Mouse (Mus musculus): ENCODE results near the gene Pram1.

Gene Pram1

GRCm38 (mm10) chr17:33669681-33670080 lies 31.8 kb downstream of the Pram1 start:
- no peak for DNase-seq

GRCm38 (mm10) chr17:33673837-33674236 lies 36.0 kb downstream of the Pram1 start:
- no peak for DNase-seq

- no peak for DNase-seq
Measured at GRCm38 (mm10) chr17:33675452-33675851, 37.6 kb downstream of the Pram1 start.

- DNase-seq = no peak
Measured at GRCm38 (mm10) chr17:33676086-33676485, 38.2 kb downstream of the Pram1 start.

- no peak for DNase-seq
Measured at GRCm38 (mm10) chr17:33678771-33679170, 40.9 kb downstream of the Pram1 start.

GRCm38 (mm10) chr17:33681767-33682166 lies 43.9 kb downstream of the Pram1 start:
- no peak for DNase-seq

- DNase-seq = peak; percentile 40
Measured at GRCm38 (mm10) chr17:33684671-33685231, 46.9 kb downstream of the Pram1 start.

- DNase-seq = peak; percentile 94
Measured at GRCm38 (mm10) chr17:33685249-33685653, 47.4 kb downstream of the Pram1 start.

- no peak for DNase-seq
Measured at GRCm38 (mm10) chr17:33686760-33687159, 48.9 kb downstream of the Pram1 start, which contains the start of gene Hnrnpm. TSS of gene Hnrnpm (minus strand) at chr17:33686860.

Measured in cerebellum, adult 8-10 months (tissue).